ENCODE assay signal across 9 mouse cellular contexts in genomic region chr11:8302347-8303188, GRCm38 (mm10).
DNase-seq lines count a peak whose midpoint lies in the region; ATAC-seq and TF ChIP-seq lines count a peak whose summit lies in the region.
"Had no signal": no experiment of that assay in that cellular context is flagged by ENCODE, and none has a peak within 500 bp of the region (broad histone marks: within the 10 kb centered on the region; RNA-seq: fewer than 3 reads in every experiment).

No protein-coding gene starts in this region.

- no peak overlapping the region for H3K4me3 ChIP-seq in lung, postnatal 0 days (ENCODE audit: low read depth, low read length)
- H3K4me3 ChIP-seq: erythroblast, embryonic 14.5 days had no signal

- intact Hi-C loops in heart, postnatal 10 days (cut with DNase I), result loop anchor here (1.0 to 5.0 kb wide), 2 partner anchors 55 to 1092 kb away; no protein-coding TSS in a partner anchor

- no peak overlapping the region for H3K4me2 ChIP-seq in lung, postnatal 0 days (replicated peaks; ENCODE audit: low read depth, low read length)

- no peak overlapping the region for H3K27ac ChIP-seq in lung, postnatal 0 days (ENCODE audit: low read length)

- H3K36me3 ChIP-seq in lung, postnatal 0 days (ENCODE audit: insufficient read depth, low read length), result no peaks in the 10 kb centered on the region

- peak; percentile 52; the same call in 1 of the 2 replicates for ATAC-seq in common myeloid progenitor, adult 5-6 weeks (replicated peaks; ENCODE audit: low read depth, poor library complexity, severe bottlenecking)
- peak; percentile 54; the same call in 1 of the 2 replicates for ATAC-seq in lung, postnatal 0 days
- ATAC-seq in erythroblast, adult 5-6 weeks (replicated peaks; ENCODE audit: low FRiP score, poor library complexity, severe bottlenecking), result no peak

- TF ChIP-seq CTCF in lung, postnatal 0 days (IDR thresholded peaks at IDR 0.05), result peak; percentile 80

- DNase-seq in 416B (ENCODE audit: low read depth), result peak; percentile 41
- peak; percentile 50 for DNase-seq in Muller cell, postnatal 12 days (ENCODE audit: inconsistent ontology term)
- peak; percentile 51 to 64 for DNase-seq in heart, postnatal 10 days
- DNase-seq in kidney, postnatal 4 days, result peak; percentile 65 to 73
- DNase-seq in lung, postnatal 0 days (ENCODE audit: low spot score), result peak; percentile 66
- DNase-seq in right cerebral cortex, postnatal 14 days, result peak; percentile 54

- no peaks in the 10 kb centered on the region for H3K4me1 ChIP-seq in lung, postnatal 0 days (ENCODE audit: insufficient read depth, low read depth, low read length)

- no peaks in the 10 kb centered on the region for H3K27me3 ChIP-seq in lung, postnatal 0 days (replicated peaks; ENCODE audit: insufficient read depth, low read length)

- TF ChIP-seq EP300 in lung, postnatal 0 days (IDR thresholded peaks at IDR 0.05), result no peak

- WGBS in lung, postnatal 0 days, result 38% methylated on average over 14 of the region's 14 CpGs

- no peaks in the 10 kb centered on the region for H3K9me3 ChIP-seq in lung, postnatal 0 days (ENCODE audit: low read length)

- H3K9ac ChIP-seq in lung, postnatal 0 days (replicated peaks; ENCODE audit: low read depth), result no peak overlapping the region
